Mouse (Mus musculus) cerebellum, adult 2 months (tissue): ENCODE results near the gene Gm49340.

ENCODE experiments used
- CTCF ChIP-seq: fragments of 200-500 bp; IDR thresholded peaks from 2 replicates; pipeline ENCODE4 v1.5.1; 2011; ENCODE audit warnings: low read depth, mild to moderate bottlenecking, control low read depth, low read length, moderate library complexity, borderline replicate concordance; ENCODE audit not compliant: insufficient read depth
- POLR2A ChIP-seq: fragments of 200-500 bp; IDR thresholded peaks from 2 replicates; pipeline ENCODE4 v1.6.1; 2011; ENCODE audit warnings: low read length, control low read depth, borderline replicate concordance; ENCODE audit not compliant: insufficient read depth

DNA sequence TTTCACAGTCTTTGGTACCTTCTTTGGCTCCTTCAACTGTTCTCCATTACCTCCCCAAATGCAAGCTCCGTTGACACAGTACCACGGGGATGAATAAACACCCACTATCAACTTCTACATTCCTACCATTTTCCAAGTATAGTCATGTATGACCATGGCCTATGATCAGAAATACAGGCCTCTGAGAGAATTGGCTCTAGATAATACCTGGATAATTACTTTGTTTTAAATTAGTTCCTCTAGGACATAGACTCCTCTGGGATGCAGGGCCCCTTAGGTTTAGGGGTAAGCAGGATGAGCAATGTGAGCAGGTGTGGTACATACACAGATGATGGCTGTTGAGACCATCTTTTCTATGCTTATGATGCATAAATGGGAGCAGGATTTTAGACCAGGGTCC is 41.4 kb downstream of the Gm49340 start, which contains the start of gene Olfr376:
- TF ChIP-seq POLR2A (no peak), CTCF (no peak)
